Mouse (Mus musculus): ENCODE measurements around the gene Olfr970. TPM values are rescaled to one million over a fixed set of nuclear protein-coding genes. Genes with fewer than 3 reads are reported as not detected.
"Not testable (repeated sequence)": the region's sequence is repeated elsewhere in the genome, so short reads cannot be mapped to it uniquely, and the experiment has no call there.

The Olfr970 gene
- polyA plus RNA-seq (2014; fragmentation: Nextera tagmentation; extraction: Ambion mirVana): not detected in 2 replicates

DNA sequence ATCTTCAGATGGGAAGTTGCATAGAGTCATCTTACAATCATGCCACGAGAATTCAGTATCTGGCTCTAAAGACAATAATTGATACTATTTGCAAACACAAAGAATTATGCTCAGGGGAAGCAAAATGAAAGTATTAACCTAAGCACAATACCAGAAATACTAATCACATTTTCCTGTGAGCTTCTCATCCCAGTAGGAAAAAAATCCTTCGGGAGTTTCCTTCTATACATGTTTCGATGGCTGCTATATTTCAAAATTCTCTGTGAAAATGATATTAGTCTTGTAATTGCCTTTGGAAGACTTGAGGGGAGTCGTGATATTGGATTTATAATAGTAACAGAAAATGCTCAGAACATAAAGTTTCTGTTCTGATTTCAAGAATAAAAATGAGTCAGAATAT, at the start of gene Olfr970:
Olfr970 (plus strand) TSS at position 301 of the 400 bp plus-strand sequence.
- Histone ChIP-seq H3K9ac (ENCODE audit: low read depth, low read length) (no peak within 1 kb of the TSS), H3K4me3 (ENCODE audit: low read depth, low read length) (no peak within 1 kb of the TSS), H3K4me1 (replicated peaks; ENCODE audit: control insufficient read depth, insufficient read depth, low read length) (no peaks in the 10 kb centered on the region), H3K27ac (ENCODE audit: low read depth, low read length) (no peak within 1 kb of the TSS), H3K4me2 (replicated peaks; ENCODE audit: low read depth, low read length) (no peak within 1 kb of the TSS), H3K36me3 (ENCODE audit: control insufficient read depth, insufficient read depth, low read length) (no peaks in the 10 kb centered on the region), H3K9me3 (ENCODE audit: control insufficient read depth, low read length) (no peaks in the 10 kb centered on the region), H3K27me3 (ENCODE audit: control insufficient read depth, insufficient read depth, low read length) (no peaks in the 10 kb centered on the region)
- 79% methylated on average over 4 of the region's 4 CpGs for WGBS
- no peak for ATAC-seq (ENCODE audit: low FRiP score)
- no peak for DNase-seq (ENCODE audit: low spot score)

DNA sequence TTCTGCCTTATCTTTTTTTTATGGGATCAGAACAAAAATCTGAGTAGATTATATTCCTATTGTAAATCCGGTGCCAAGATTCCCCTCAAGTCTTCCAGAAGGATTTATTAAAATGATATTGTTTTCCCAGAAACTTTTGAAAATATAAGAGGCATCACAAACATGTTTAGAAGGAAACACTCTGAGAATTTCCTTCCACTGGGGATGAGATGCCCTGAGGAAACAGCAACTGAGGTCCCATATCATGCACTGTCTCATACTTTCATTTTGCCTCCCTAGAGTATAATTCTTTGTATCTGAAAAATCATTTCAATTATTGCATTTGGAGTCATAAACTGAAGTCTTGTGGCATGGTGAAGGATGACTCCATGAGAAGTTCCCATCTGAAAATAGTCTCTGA, 25.5 kb upstream of the Olfr970 start, which contains the start of gene Olfr968:
Olfr968 (minus strand) TSS at position 101 of the 400 bp plus-strand sequence.
- 88% methylated on average over 1 of the region's 1 CpGs for WGBS
- Histone ChIP-seq H3K9me3 (ENCODE audit: control insufficient read depth, low read length) (no peaks in the 10 kb centered on the region), H3K9ac (ENCODE audit: low read depth, low read length) (no peak within 1 kb of the TSS), H3K27ac (ENCODE audit: low read depth, low read length) (no peak within 1 kb of the TSS), H3K4me1 (replicated peaks; ENCODE audit: control insufficient read depth, insufficient read depth, low read length) (no peaks in the 10 kb centered on the region), H3K4me2 (replicated peaks; ENCODE audit: low read depth, low read length) (no peak within 1 kb of the TSS), H3K27me3 (ENCODE audit: control insufficient read depth, insufficient read depth, low read length) (no peaks in the 10 kb centered on the region), H3K4me3 (ENCODE audit: low read depth, low read length) (no peak within 1 kb of the TSS), H3K36me3 (ENCODE audit: control insufficient read depth, insufficient read depth, low read length) (no peaks in the 10 kb centered on the region)
- DNase-seq (ENCODE audit: low spot score) (no peak), ATAC-seq (ENCODE audit: low FRiP score) (no peak)

DNA sequence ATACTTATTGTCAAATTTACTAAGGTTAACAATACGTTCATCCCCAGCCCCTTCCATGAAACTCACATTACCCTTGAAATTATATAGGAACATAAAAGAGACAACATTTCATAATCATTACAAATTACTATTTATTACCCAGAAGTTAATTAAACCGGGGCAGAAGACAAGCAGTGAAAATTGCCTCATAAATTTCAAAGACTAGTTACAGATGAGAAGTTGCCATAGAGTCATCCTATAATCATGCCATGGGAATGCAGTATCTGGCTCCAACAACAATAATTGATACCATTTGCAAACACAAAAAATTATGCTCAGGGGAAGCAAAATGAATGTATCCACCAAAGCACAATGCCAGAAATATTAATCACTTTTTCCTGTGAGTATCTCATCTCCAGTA, 18.1 kb upstream of the Olfr970 start, which contains the start of gene Olfr969:
Olfr969 (plus strand) TSS at position 388 of the 400 bp plus-strand sequence.
- ATAC-seq (ENCODE audit: low FRiP score) (no peak), DNase-seq (ENCODE audit: low spot score) (no peak)
- no peaks in the 10 kb centered on the region for H3K27me3 ChIP-seq (ENCODE audit: control insufficient read depth, insufficient read depth, low read length)
- H3K4me1 ChIP-seq (replicated peaks; ENCODE audit: control insufficient read depth, insufficient read depth, low read length): no peaks in the 10 kb centered on the region
- H3K9me3 ChIP-seq (ENCODE audit: control insufficient read depth, low read length): no peaks in the 10 kb centered on the region
- no peak within 1 kb of the TSS for H3K4me2 ChIP-seq (replicated peaks; ENCODE audit: low read depth, low read length)
- H3K36me3 ChIP-seq (ENCODE audit: control insufficient read depth, insufficient read depth, low read length): no peaks in the 10 kb centered on the region
- H3K27ac ChIP-seq (ENCODE audit: low read depth, low read length): no peak within 1 kb of the TSS
- no peak within 1 kb of the TSS for H3K9ac ChIP-seq (ENCODE audit: low read depth, low read length)
- no peak within 1 kb of the TSS for H3K4me3 ChIP-seq (ENCODE audit: low read depth, low read length)
- WGBS: 80% methylated on average over 2 of the region's 2 CpGs

DNA sequence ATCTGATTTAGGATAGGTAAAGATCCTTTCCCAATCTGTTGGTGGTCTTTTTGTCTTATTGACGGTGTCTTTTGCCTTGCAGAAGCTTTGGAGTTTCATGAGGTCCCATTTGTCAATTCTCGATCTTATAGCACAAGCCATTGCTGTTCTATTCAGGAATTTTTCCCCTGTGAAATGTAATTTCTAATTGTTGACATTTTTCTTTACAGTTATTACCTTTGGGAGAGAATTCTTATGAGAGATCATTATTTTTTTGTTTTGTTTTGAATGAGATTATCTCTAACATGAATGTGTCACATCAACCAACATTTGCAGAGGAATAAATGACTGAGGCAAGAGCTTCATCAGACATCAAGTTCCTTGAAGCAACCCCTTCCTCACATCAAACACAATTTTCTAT, 27.9 kb downstream of the Olfr970 start, which contains the start of gene Olfr971:
Olfr971 (plus strand) TSS at position 301 of the 400 bp plus-strand sequence.
- not testable (repeated sequence) for H3K9me3 ChIP-seq (ENCODE audit: control insufficient read depth, low read length); ATAC-seq (ENCODE audit: low FRiP score); H3K4me3 ChIP-seq (ENCODE audit: low read depth, low read length); DNase-seq (ENCODE audit: low spot score); H3K4me1 ChIP-seq (replicated peaks; ENCODE audit: control insufficient read depth, insufficient read depth, low read length); H3K4me2 ChIP-seq (replicated peaks; ENCODE audit: low read depth, low read length); H3K27me3 ChIP-seq (ENCODE audit: control insufficient read depth, insufficient read depth, low read length); H3K9ac ChIP-seq (ENCODE audit: low read depth, low read length); H3K27ac ChIP-seq (ENCODE audit: low read depth, low read length); H3K36me3 ChIP-seq (ENCODE audit: control insufficient read depth, insufficient read depth, low read length)
- WGBS: 95% methylated on average over 1 of the region's 2 CpGs

DNA sequence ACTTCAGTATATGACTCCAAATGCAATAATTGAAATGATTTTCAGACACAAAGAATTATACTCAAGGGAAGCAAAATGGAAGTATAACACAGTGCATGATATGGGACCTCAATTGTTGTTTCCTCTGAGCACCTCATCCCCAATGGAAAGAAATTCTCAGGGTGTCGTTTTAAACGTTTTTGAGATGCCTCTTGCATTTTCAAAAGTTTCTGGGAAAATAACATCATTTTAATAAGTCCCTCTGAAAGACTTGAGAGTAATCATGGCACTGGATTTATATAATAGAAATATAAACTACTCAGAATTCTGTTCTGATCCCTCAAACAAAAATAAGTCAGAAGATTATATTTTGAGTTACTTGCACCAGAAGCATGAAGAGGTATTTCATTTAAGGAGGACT, 57.5 kb downstream of the Olfr970 start, which contains the start of gene Olfr972:
Olfr972 (plus strand) TSS at position 301 of the 400 bp plus-strand sequence.
- Histone ChIP-seq H3K9ac (ENCODE audit: low read depth, low read length) (no peak within 1 kb of the TSS), H3K9me3 (ENCODE audit: control insufficient read depth, low read length) (no peaks in the 10 kb centered on the region), H3K4me1 (replicated peaks; ENCODE audit: control insufficient read depth, insufficient read depth, low read length) (no peaks in the 10 kb centered on the region), H3K4me2 (replicated peaks; ENCODE audit: low read depth, low read length) (no peak within 1 kb of the TSS), H3K36me3 (ENCODE audit: control insufficient read depth, insufficient read depth, low read length) (no peaks in the 10 kb centered on the region), H3K27me3 (ENCODE audit: control insufficient read depth, insufficient read depth, low read length) (no peaks in the 10 kb centered on the region), H3K27ac (ENCODE audit: low read depth, low read length) (no peak within 1 kb of the TSS), H3K4me3 (ENCODE audit: low read depth, low read length) (no peak within 1 kb of the TSS)
- DNase-seq (ENCODE audit: low spot score) (no peak), ATAC-seq (ENCODE audit: low FRiP score) (no peak)
- WGBS: 74% methylated on average over 2 of the region's 2 CpGs

Other genes starting within 250 kb of the Olfr970 start
- not detected in 2 replicates for gene Olfr959, start 233.3 kb upstream of the Olfr970 start, polyA plus RNA-seq (2014; fragmentation: Nextera tagmentation; extraction: Ambion mirVana)
- 15.9 and 19.0 TPM in 2 replicates for gene AW551984, start 204.5 kb upstream of the Olfr970 start, polyA plus RNA-seq (2014; fragmentation: Nextera tagmentation; extraction: Ambion mirVana)
- not detected in 2 replicates for gene Olfr148, start 198.2 kb upstream of the Olfr970 start, polyA plus RNA-seq (2014; fragmentation: Nextera tagmentation; extraction: Ambion mirVana)
- not detected in 2 replicates for gene Olfr960, start 187.5 kb upstream of the Olfr970 start, polyA plus RNA-seq (2014; fragmentation: Nextera tagmentation; extraction: Ambion mirVana)
- gene Olfr961, start 163.8 kb upstream of the Olfr970 start, polyA plus RNA-seq (2014; fragmentation: Nextera tagmentation; extraction: Ambion mirVana): not detected in 2 replicates
- not detected in 2 replicates for gene Olfr963, start 141.7 kb upstream of the Olfr970 start, polyA plus RNA-seq (2014; fragmentation: Nextera tagmentation; extraction: Ambion mirVana)
- gene Olfr149, start 101.7 kb upstream of the Olfr970 start, polyA plus RNA-seq (2014; fragmentation: Nextera tagmentation; extraction: Ambion mirVana): not detected in 2 replicates
- gene Olfr965, start 97.5 kb upstream of the Olfr970 start, polyA plus RNA-seq (2014; fragmentation: Nextera tagmentation; extraction: Ambion mirVana): not detected in 2 replicates
- gene Olfr150, start 77.9 kb upstream of the Olfr970 start, polyA plus RNA-seq (2014; fragmentation: Nextera tagmentation; extraction: Ambion mirVana): not detected in 2 replicates
- gene Olfr967, start 62.6 kb upstream of the Olfr970 start, polyA plus RNA-seq (2014; fragmentation: Nextera tagmentation; extraction: Ambion mirVana): not detected in 2 replicates
- not detected in 2 replicates for gene Olfr968, start 25.6 kb upstream of the Olfr970 start, polyA plus RNA-seq (2014; fragmentation: Nextera tagmentation; extraction: Ambion mirVana)
- not detected in 2 replicates for gene Olfr969, start 17.9 kb upstream of the Olfr970 start, polyA plus RNA-seq (2014; fragmentation: Nextera tagmentation; extraction: Ambion mirVana)
- gene Olfr971, start 28.0 kb downstream of the Olfr970 start, polyA plus RNA-seq (2014; fragmentation: Nextera tagmentation; extraction: Ambion mirVana): not detected in 2 replicates
- gene Olfr972, start 57.6 kb downstream of the Olfr970 start, polyA plus RNA-seq (2014; fragmentation: Nextera tagmentation; extraction: Ambion mirVana): not detected in 2 replicates
- gene Olfr229, start 98.5 kb downstream of the Olfr970 start, polyA plus RNA-seq (2014; fragmentation: Nextera tagmentation; extraction: Ambion mirVana): not detected in 2 replicates
- not detected in 2 replicates for gene Olfr974, start 128.6 kb downstream of the Olfr970 start, polyA plus RNA-seq (2014; fragmentation: Nextera tagmentation; extraction: Ambion mirVana)
- gene Olfr975, start 143.2 kb downstream of the Olfr970 start, polyA plus RNA-seq (2014; fragmentation: Nextera tagmentation; extraction: Ambion mirVana): not detected in 2 replicates
- not detected in 2 replicates for gene Olfr976, start 152.3 kb downstream of the Olfr970 start, polyA plus RNA-seq (2014; fragmentation: Nextera tagmentation; extraction: Ambion mirVana)
- not detected in 2 replicates for gene Olfr978, start 183.3 kb downstream of the Olfr970 start, polyA plus RNA-seq (2014; fragmentation: Nextera tagmentation; extraction: Ambion mirVana)
- not detected in 2 replicates for gene Olfr979, start 194.6 kb downstream of the Olfr970 start, polyA plus RNA-seq (2014; fragmentation: Nextera tagmentation; extraction: Ambion mirVana)
- gene Olfr980, start 200.7 kb downstream of the Olfr970 start, polyA plus RNA-seq (2014; fragmentation: Nextera tagmentation; extraction: Ambion mirVana): not detected in 2 replicates
- gene Olfr981, start 212.6 kb downstream of the Olfr970 start, polyA plus RNA-seq (2014; fragmentation: Nextera tagmentation; extraction: Ambion mirVana): not detected in 2 replicates